Mouse (Mus musculus): ENCODE data around the gene Tspan10.
A peak's percentile ranks its signal among the peaks of the same experiment; 100 is the strongest.

Tspan10 gene

GRCm38 (mm10) chr11:120492024-120492877 is 49.8 kb downstream of the Tspan10 start:
- peak; percentile 58 for DNase-seq (ENCODE audit: low read depth, low spot score)

- peak; percentile 22 for DNase-seq (ENCODE audit: low read depth, low spot score)
Measured at GRCm38 (mm10) chr11:120492878-120493203, 50.4 kb downstream of the Tspan10 start.

- DNase-seq (ENCODE audit: low read depth, low spot score) = no peak
Measured at GRCm38 (mm10) chr11:120493351-120493750, 50.9 kb downstream of the Tspan10 start.

- DNase-seq (ENCODE audit: low read depth, low spot score) = no peak
Measured at GRCm38 (mm10) chr11:120493911-120494310, 51.5 kb downstream of the Tspan10 start.

Measured in brain, adult 2 months (tissue).